Mouse (Mus musculus) gastrocnemius, postnatal 10 days (tissue): ENCODE results near the gene Capn5. TPM values are rescaled to one million over a fixed set of nuclear protein-coding genes. Genes with fewer than 3 reads are reported as not detected.

ENCODE experiments used
- DNase-seq: peaks from one replicate; pipeline ENCODE4 v3.0.0; 2021; ENCODE audit warnings: mixed read lengths
- total RNA-seq, 2 experiments: library from RNA; stranded (reverse); gene quantifications; 2 replicates each; pipeline ENCODE4 v1.2.3; 2021

Gene Capn5
- total RNA-seq, 2 experiments from 2014 or later = 4.7 TPM

DNA sequence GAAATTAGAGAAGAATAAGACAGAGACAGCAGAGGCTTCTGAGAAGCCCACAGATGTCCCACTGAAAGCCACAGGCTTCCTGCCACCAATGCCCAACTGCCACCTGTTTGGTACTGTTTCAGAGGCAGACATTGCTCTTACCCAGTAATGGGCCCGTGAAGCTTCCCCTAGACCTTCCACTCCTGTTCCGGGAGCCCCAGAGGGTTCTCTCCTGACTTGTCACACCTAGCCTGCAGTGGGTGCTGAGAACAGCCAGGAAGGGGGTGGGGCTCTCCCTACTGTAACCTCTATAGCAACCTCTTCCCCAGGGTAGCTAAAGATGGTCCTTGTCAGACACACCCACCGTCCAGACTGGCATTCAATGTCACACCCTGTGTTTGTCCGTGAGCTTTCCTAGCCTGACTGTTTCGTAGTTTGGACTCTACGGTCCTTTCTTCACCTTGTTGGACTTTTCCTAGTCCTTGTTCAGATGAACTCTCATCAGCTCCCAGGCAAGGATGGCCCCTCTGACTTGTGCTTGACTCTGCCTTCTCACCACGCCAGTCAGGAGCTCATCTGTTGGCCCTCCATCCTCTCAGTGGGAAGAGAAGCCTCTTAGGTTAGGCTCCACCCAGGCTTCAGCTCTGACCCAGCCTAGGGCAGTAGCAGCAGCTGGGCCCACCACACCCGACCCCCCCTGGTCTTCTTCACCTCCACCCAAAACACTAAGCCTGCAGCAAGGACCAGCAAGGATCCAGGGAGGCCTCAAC lies 1.6 kb downstream of the Capn5 start:
- DNase-seq = no peak

DNA sequence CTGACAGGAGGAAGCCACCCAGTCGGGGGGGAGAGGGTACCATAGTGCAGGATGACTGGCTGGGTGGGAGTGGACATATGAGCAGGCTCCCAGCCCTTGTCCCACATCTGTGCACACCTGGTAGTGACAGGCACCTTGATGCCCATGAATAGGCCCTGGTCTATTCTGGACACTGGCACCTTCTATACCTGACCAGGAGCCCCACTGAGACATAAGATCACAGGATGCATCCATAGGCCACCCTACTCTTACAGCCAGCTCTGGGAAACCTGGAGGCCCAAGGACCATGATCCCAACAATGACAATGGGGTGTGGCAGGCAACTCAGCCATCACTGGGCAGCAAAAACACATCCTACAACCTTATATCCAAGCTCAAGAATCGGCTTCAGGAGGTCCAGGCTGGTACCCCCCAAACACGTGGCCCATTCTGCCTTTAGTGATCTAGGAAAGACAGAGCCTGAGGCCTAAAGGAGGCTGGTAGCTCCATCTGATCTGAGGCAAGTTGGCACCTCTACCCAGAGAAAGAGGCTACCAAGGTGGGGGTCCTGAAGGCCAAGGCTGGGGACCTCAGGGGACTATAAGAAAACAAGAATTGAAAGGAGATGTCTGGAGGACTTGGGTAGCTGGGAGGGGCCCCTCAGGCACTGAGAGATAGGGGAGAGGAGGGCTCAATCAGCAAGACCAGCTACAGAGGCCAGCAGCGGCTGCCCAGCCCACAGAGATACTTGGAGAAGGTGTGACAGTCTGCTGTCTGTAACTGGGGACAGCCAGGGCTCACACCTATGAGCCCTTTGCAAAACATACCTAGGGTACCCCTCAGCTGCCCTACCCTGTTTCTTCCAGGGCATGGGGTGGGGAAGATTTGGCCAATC lies 3.0 kb downstream of the Capn5 start:
- no peak for DNase-seq

DNA sequence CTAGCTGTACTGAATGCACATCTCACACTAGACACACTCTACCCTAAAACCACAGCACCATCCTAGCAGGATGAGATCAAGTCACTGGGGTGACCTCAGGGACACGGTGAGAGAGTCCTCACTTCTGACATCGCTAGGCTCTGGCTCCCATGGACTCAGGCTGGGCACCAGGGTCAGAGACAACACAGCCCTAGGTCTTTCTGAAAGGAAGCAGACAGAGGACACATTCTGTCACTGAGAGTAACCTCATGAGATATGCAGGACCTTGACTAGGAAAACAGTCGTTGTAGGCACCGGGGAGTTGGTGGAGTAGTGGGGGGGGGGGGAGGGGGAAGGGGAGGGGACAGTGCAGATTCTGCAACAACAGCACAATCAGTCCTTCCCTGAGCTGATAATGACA lies 4.7 kb downstream of the Capn5 start:
- DNase-seq = no peak

DNA sequence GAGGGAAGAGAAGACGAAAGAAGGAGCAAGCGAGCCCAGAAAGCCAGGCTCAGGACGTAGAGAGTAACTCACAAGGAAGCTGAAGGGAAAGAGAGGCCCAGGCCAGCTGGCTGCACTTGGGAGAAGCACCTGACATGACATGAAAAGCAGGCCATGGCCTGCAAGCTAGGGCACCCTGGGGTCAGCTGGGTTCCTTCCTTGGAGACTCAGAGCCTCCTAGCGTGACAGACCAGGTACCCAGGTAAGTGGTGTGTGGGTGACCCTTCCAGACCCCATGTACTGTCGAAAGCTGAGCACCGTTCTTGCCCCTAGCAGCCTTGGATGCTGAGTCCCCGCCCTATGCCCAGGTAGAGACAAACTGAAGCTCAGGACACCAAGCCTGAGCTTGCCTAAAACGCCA lies 5.4 kb downstream of the Capn5 start:
- DNase-seq = no peak

DNA sequence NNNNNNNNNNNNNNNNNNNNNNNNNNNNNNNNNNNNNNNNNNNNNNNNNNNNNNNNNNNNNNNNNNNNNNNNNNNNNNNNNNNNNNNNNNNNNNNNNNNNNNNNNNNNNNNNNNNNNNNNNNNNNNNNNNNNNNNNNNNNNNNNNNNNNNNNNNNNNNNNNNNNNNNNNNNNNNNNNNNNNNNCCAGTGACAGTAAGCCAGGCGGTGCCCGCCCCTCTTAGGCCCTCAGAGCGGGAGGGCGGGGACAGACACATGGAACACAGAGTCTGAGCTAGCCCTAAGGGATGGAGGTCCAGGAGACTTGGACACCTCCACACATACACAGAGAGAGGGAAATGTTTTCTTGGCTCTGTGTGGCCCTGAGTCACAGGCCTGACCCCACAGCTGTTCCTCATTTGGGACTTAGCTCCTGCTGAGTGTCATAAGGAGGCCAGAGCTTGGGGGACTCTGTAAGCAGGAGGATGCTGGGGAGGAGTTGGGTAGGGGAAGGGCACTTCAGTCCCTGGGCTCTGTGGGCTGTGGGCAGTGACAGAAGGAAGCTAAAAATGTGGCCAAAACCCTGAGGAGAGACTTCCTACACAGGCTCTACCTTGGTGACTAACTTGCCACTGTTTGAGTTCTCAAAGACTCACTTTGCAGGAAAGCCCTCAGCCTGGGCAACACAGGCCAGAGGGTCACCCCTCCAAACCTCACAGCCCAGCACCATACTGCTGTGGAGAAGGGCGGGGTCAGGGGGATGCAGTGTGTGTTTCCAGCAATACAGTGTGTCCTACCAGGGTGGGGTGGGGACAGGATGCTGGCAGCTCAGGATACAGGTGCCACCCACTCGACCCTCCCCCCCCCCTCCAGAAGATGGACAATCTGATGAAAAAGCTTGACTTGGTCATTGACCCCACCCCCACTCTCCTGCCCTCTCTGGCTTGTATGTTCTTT lies 6.7 kb downstream of the Capn5 start:
- peak; percentile 49 for DNase-seq

DNA sequence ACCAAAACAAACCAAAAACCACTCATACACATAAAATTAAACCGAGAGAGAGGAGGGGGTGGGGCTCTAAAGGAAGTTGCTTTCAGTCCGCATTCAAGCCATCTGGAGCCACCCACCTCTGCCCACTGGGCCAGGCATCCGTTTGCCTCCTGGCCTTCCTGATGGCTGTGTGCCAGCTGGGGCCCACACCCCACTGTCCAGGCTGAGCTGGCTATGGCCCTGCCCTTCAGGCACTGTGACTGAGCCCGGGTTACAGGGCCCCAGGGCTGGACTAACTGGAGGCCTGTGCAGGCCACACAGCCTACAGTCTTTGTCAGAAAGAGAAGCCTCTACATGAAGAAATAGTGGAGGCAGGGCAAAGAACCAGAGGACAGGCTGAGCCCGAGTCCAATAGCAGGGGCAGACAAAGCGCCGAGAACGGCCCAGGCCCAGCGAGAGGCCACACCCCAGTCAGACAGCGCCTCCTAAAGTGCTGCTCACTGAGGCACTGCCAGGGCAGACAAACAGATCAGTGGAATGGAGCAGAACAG lies 13.0 kb downstream of the Capn5 start:
- DNase-seq = peak; percentile 35

DNA sequence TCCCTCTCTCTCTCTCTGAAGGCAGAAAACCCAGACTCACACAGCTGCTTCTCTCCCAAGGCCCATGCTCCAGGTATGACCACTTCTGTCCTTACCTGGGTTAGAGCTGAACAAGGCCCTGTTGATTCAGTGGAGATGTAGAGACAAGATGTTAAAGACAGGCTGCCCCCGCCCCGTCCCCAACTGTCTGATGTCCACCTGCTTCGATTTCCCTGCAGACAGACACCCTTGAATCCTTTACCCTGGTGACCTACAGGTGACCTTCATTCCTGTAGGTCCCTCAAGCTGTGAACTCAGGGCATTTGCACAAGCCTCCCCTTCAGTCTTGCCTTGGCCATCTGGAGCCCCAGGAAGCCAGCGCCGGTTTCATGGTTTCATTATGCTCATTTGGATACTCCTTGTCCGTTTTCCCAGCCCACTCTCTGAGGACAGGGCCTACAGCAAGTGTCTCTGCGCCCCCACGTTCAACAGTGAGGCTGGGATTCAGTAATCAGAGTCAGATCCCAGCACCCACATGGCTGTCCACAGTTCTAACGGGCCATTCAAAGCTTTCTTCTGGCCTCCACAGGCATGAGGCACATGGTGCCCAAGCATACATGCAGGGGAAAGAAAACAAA lies 13.6 kb downstream of the Capn5 start:
- no peak for DNase-seq

DNA sequence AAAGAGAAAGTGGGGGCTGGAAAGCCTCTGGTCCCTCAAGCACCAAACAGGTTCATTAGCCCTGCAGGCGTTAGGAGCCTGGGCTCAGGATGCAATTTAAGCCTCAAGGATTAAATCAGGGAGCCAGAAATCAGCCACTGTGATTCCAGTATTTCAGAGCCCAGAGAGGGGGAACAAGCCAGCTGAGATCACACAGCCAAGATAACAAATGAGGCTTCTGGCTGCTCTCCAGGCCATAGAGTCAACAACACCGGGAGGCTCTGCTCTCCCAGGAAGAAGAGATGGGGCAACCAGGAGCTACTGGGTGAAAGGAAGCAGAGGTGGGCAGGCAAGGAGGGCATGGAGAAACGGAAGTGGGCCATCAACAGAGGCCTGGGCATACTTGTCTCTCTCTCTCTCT lies 14.4 kb downstream of the Capn5 start:
- DNase-seq = peak; percentile 9

DNA sequence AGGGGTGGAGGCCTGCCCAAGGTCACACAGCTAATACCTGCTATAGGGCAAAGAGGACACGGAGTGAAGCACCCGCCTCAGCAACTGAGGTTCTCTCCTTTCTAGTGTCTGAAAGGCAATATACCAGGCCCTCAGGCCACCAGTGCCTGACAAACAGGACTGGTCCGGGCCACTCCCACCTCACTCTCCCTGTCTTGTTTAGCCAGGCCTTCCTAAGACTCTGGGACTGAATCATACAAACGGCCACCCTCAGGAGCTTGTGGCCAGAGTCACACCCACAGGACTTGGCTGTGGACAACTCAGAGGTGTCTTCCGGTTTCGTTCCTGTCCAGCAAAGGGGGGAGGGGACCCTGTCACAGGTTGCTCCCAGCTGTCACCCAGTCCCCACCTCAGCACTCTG lies 15.8 kb downstream of the Capn5 start:
- no peak for DNase-seq

DNA sequence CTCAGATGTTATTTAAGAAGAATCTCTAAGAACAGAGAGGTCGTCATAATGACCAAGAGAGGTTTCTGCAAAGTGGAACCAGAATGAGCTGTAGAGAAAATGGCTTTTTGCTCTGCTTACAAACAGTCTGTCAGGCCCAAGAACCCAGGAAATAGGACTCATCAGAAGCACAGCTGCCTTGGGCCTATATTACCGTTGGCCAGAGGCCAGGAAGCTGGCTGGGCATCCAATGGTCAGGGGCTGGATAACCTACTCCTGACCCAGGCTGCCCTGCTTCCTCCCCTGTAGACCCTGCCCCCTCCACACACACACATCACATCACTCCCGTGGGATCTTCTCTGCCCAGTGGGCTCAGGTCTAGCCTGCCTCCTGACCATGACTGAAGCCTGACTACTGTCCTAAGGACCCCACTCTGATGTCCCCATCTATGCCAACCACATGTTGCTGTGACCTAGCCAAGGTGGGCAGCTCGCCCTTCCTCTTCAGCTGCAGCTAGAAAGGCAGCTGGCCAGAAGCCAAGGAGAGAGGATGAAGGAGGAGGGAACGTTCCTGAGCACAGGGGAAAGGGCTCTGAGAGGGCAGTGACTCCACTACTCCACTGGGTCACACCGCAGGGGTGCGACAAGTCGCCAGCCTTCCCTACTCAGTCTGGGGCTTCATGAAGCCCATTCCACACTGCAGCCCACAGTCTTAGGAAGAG lies 17.9 kb downstream of the Capn5 start:
- DNase-seq = no peak

DNA sequence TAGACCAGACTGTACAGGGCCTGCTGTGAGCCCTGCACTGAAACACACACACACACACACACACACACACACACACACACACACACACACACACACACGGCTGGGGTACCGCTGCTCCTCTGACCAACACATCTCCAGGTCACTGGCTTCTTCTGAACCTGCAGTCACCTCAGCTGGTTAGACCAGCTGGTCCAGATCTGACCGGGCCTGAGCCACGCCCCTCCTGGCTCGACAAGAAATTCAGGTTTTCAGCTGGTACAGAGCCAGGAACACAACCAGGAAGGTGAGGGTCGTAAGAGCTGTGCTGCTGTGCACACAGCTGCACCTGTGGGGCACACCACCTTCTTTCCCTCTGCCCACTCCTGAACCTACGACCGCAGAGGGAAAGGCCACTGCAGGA lies 19.6 kb downstream of the Capn5 start:
- no peak for DNase-seq

DNA sequence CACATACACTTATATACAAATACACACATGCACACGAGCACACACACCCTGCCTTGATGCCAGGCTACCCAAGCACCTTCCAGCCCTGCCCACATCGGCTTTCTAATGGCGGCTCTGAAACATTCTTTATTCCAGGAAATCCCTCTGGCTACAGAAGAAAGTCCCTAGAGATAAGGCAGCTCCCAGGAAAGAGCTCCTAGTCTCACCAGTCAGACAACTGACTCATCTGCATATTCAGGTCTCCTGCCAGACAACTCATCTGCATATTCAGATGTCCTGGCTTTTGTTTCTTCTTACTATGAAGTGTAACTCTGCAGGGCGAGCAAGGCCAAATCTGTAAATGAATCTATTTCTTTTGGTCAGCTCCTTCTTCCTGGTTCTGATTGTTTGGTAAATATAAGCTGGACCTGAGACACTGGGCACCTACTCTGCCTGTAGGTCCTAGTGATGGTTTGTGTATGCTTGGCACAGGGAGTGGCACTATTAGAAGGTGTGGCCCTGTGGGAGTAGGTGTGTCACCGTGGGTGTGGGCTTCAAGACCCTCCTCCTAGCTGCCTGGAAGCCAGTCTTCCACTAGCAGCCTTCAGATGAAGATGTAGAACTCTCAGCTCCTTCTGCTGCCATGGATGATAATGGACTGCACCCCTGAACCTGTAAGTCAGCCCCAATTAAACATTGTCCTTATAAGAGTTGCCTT lies 20.3 kb downstream of the Capn5 start:
- no peak for DNase-seq

DNA sequence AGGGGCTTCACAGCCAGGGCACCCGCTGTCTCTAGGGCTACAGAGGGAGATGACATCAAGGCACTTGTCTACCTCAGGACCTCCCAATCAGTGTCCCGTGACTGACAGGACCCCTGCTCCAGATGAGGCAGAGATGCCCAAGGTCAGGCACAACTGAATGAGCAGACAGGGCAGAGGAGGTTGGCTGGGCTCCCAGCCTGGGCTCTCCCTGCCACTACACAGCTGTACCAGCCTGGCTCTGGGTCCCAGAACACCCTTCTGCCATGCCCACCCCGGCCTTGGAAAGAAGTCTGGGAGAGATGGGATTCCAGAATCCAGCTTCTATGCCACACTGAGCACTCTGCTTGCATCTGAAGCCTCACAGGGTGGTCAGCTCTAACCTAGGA lies 21.8 kb downstream of the Capn5 start:
- no peak for DNase-seq

DNA sequence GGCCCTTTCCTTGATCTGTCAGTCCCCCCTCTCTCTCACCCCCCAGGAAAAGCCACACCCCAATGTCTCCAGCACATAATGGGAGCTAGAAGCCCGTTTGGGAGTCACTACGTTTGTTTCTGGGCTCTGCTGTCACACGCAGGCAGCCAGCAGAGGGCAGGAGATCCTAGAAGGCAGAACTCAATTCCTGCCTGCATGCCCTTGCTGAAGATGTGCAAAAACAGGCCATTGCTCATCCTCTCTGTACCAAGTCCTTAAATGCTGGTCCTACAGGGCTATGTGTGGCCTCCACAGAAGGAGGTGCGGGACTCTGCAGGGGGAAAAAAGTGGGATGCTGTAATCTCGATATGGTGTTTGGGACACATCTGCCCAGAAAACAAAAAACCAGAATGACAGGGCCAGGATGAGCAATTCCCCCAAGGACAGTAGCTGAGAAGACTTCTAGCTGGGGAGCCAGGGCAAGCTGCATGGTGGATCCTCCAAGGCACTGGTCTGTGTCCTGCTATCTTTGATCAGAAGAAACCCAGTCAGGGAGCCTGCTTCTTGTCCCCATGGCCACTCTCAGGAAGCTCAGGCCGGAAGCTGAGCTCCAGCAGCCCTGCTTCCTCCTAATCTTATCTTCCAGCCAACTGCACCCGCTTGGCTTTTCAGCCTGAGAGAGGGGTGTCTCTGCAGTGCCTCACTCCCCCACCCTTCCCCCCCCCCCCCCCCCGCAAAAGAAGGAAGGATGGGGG lies 22.4 kb downstream of the Capn5 start:
- DNase-seq = peak; percentile 67

DNA sequence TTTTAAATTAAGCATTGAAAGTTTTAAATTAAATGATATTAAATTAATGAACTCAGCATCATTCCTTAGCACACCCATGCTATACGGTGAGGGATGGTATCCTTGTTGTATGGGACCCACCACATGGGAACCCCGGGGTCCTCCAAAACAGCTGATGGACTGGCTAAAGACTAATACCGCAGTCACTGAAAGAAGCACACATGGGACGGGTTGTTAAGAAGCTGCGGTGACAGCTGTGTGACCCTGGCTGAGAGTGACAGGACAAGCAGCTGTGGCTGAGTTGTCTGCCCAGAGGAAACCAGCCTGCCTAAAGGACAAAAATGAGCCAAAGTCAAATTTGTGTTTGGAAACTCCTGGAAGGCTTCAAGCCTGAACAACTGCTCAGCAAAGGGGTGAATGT lies 24.2 kb downstream of the Capn5 start:
- DNase-seq = no peak

DNA sequence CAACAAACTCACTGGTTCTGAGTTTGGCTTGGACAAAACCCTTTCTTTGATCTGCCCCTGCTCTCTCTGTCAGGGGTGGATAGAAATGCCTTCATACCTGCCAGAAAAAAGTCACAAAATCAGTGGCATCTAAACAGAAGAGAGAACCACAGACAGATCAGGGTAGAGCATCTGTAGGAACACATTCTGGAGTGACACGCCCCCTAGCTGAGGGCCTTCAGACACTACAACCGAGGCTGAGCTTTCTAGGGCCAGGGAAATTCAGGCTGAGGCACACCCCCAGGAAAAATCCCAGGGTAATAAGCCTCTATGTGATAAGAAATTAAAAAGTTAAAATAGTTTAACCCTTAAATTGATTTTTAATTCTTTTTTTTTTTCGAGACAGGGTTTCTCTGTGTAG lies 24.7 kb downstream of the Capn5 start:
- no peak for DNase-seq

DNA sequence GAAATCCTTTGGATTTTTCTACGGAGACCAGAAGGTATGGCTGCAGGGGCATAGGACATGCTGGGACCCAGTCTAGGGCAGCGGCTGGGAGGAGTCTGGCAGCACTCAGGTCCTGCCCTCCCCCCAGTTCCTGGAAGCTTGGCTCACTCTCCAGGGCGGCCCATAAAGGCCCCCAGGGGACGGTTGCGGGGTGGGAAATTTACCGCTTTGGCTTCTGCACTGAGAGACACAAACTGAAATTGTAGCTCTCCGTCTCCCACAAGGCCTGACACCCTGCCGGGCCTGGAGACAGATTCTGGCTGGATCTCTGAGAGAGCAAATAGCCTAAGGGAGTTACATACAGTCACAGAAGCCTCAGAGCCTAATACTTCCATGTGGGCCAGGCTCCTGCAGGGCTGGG lies 25.7 kb downstream of the Capn5 start:
- DNase-seq = no peak

DNA sequence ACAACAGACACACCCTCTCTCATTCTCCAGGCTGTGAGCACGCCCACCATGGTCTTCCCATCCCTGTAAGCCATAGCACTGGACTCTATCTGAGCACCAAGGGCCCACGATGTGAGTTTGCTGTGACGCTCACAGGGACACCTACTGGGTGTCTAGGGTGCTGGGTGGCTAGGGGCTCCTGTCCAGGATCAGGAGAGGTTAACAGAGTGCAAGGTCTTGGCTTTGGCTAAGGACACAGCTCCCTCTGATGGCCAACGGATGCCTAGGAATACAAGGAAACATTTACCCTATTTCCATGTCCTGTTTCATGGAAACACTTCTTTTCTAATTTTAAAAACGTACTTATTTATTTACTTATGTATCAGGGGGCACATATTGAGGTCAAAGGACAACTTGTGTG lies 27.5 kb downstream of the Capn5 start:
- DNase-seq = no peak

DNA sequence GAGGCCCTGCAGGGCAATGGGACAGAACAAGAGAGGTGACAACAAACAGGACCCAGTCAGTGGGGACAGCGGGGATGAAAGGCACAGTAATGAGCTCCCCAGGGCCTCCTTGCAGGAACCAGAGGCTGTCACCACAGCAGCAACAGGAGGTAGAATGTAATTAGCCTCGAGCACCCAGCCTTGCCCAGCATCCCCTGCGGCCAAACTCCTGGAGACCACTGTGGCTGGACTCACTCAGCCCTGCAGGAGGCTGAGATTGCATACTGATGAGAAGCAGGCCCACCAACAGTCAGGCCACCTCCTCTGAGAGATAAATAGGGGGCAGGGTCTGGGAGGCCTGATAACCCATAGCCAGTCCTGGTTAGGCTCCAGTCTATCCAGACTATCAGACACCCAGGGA lies 28.3 kb downstream of the Capn5 start:
- no peak for DNase-seq
